Mouse (Mus musculus) heart, embryonic 14.5 days (tissue): ENCODE measurements at regions not wholly inside any gene's neighbourhood (a gene's known extent, or its start where the extent isn't known, plus 50 kb on each side); places are given as distances from the start of the nearest gene placed in this dataset.

ENCODE experiments used
- ATAC-seq: fragments of 200-750 bp; cut with Nextera tagmentation; 2 replicates; pipeline ENCODE4 v1.8.0; 2017; ENCODE audit warnings: low read depth, moderate TSS enrichment; ENCODE audit not compliant: insufficient number of reproducible peaks, insufficient read depth, low FRiP score
- H3K27ac ChIP-seq, 2 experiments: fragments of 200-500 bp in 1 of 2; fragments of 300-500 bp in 1 of 2; sonication (generic) in 1 of 2; replicated peaks in 1 of 2; 2 replicates each; pipeline ENCODE4 v1.5.1; 2012 to 2014; ENCODE audit warnings: low read depth in 2 of 2, low read length in 2 of 2, control low read depth in 1 of 2, mild to moderate bottlenecking in 1 of 2, mixed read lengths in 1 of 2; ENCODE audit not compliant: control insufficient read depth in 1 of 2, insufficient read depth in 1 of 2
- H3K27me3 ChIP-seq: fragments of 300-500 bp; sonication (generic); 2 replicates; pipeline ENCODE4 v1.6.1; 2014; ENCODE audit warnings: mild to moderate bottlenecking, low read length, control low read depth; ENCODE audit not compliant: control insufficient read depth, insufficient read depth
- H3K36me3 ChIP-seq: fragments of 300-500 bp; sonication (generic); 2 replicates; pipeline ENCODE4 v1.6.1; 2014; ENCODE audit warnings: mild to moderate bottlenecking, control low read depth, low read length, mixed read lengths; ENCODE audit not compliant: control insufficient read depth, insufficient read depth
- H3K4me1 ChIP-seq, 2 experiments: fragments of 200-500 bp in 1 of 2; fragments of 300-500 bp in 1 of 2; sonication (generic) in 1 of 2; 2 replicates each; pipeline ENCODE4 v1.6.1; 2012 to 2014; ENCODE audit warnings: low read length in 2 of 2, control low read depth in 1 of 2, mixed read lengths in 1 of 2; ENCODE audit not compliant: control insufficient read depth in 2 of 2, insufficient read depth in 2 of 2
- H3K4me2 ChIP-seq: fragments of 300-500 bp; sonication (generic); 2 replicates; pipeline ENCODE4 v1.6.1; 2014; ENCODE audit warnings: mild to moderate bottlenecking, low read length
- H3K4me3 ChIP-seq, 2 experiments: fragments of 200-500 bp in 1 of 2; fragments of 300-500 bp in 1 of 2; sonication (generic) in 1 of 2; 2 replicates each; pipeline ENCODE4 v1.5.1; 2012 to 2014; ENCODE audit warnings: low read length in 2 of 2, mild to moderate bottlenecking in 2 of 2, control low read depth in 1 of 2, low read depth in 1 of 2, moderate library complexity in 1 of 2; ENCODE audit not compliant: control insufficient read depth in 1 of 2, insufficient read depth in 1 of 2
- H3K9ac ChIP-seq: fragments of 300-500 bp; sonication (generic); 2 replicates; pipeline ENCODE4 v1.6.1; 2014; ENCODE audit warnings: mild to moderate bottlenecking, low read length
- H3K9me3 ChIP-seq: fragments of 300-500 bp; sonication (generic); 2 replicates; pipeline ENCODE4 v1.6.1; 2016; ENCODE audit warnings: low read length, control low read depth; ENCODE audit not compliant: control insufficient read depth
- WGBS: fragments of 180-500 bp; shearing (Covaris S2); extraction: QIAGEN DNeasy Blood & Tissue Kit; methylation state at CpG from one replicate; pipeline ENCODE4 v1.1.7; 2014; 5-methylcytosine and 5-hydroxymethylcytosine counted together

DNA sequence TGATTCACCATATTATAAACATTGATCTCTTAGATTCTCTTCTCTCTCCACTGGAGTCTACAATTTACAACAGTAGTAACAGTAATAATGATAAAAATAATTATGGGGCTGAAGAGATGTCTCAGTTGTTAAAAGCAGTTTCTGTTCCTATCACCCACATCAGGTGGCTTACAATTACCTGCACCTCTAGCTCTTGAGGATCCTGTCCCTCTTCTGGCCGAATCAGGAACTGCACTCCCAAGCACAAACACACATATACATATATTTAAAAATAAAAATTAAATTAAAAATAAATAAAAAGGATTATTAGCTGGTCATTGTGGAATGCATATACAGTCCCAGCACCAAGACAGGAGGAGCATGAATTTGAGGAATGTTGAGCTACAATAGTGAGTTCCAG is 1336.2 kb downstream of the Gm37988 start:
- no peaks in the 10 kb centered on the region for H3K27me3 ChIP-seq
- 34% methylated on average over 1 of the region's 1 CpGs for WGBS
- H3K4me3 ChIP-seq: no peak overlapping the region

DNA sequence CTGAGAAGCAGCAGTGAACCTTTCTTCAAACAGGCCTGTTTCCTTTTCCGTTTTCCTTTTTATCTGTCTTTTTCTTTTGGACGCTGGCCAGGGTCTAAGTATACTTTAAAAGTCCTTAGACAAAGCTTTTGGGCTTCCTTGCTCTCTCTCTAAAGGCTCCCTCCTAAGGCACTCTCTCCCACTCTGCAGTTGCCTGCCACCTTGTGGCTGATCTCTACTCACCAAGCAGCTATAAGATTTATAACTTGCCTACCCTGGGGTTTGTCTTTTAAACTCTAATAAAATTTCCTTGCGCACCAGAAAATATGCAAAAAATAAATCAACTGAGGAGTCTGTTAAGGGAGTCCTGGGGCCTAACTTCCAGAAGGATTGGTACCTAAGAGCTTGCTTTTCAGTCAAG is 1344.7 kb downstream of the Gm37988 start:
- no peaks in the 10 kb centered on the region for H3K9me3 ChIP-seq
- no peaks in the 10 kb centered on the region for H3K36me3 ChIP-seq
- no peak for ATAC-seq
- no peak overlapping the region for H3K27ac ChIP-seq
- no peaks in the 10 kb centered on the region for H3K27me3 ChIP-seq
- H3K4me3 ChIP-seq: no peak overlapping the region
- H3K4me2 ChIP-seq: no peak overlapping the region
- no peaks in the 10 kb centered on the region for H3K4me1 ChIP-seq
- H3K9ac ChIP-seq: no peak overlapping the region
- 27% methylated on average over 3 of the region's 3 CpGs for WGBS

More for the DNA sequence above, 1336.2 kb downstream of the Gm37988 start:
- no peaks in the 10 kb centered on the region for H3K4me1 ChIP-seq
- H3K27ac ChIP-seq: no peak overlapping the region
- no peak for ATAC-seq
- no peaks in the 10 kb centered on the region for H3K9me3 ChIP-seq
- H3K36me3 ChIP-seq: no peaks in the 10 kb centered on the region
- H3K4me2 ChIP-seq: no peak overlapping the region
- no peak overlapping the region for H3K9ac ChIP-seq
